Mouse (Mus musculus) CH12.LX (cell line): Measurements from ENCODE around the gene Chrm5.
A peak's percentile ranks its signal among the peaks of the same experiment; 100 is the strongest.

Experiments used
- BHLHE40 ChIP-seq: IDR thresholded peaks from 2 replicates; pipeline ENCODE4 v1.6.1; 2011; ENCODE audit warnings: mild to moderate bottlenecking, low read depth, low read length, improper control_type of control experiment
- CTCF ChIP-seq, 2 experiments: IDR thresholded peaks in 1 of 2; conservative IDR thresholded peaks in 1 of 2; 2 replicates each; pipeline ENCODE4 v1.5.1; 2011 to 2012; ENCODE audit warnings: low read depth in 2 of 2, low read length in 2 of 2, improper control_type of control experiment in 1 of 2, inconsistent platforms in 1 of 2, mild to moderate bottlenecking in 1 of 2, moderate library complexity in 1 of 2
- E2F4 ChIP-seq: IDR thresholded peaks from 2 replicates; pipeline ENCODE4 v1.6.1; 2011; ENCODE audit warnings: low read depth, low read length, improper control_type of control experiment; ENCODE audit not compliant: insufficient replicate concordance
- EP300 ChIP-seq: IDR thresholded peaks from 2 replicates; pipeline ENCODE4 v1.6.1; 2011; ENCODE audit warnings: low read length, improper control_type of control experiment
- ETS1 ChIP-seq: conservative IDR thresholded peaks from 2 replicates; pipeline ENCODE4 v1.6.1; 2012; ENCODE audit warnings: low read depth, mild to moderate bottlenecking, inconsistent platforms, low read length, improper control_type of control experiment, moderate library complexity
- HCFC1 ChIP-seq: IDR thresholded peaks from 2 replicates; pipeline ENCODE4 v1.6.1; 2012; ENCODE audit warnings: low read depth, mild to moderate bottlenecking, inconsistent platforms, low read length, improper control_type of control experiment
- POLR2A ChIP-seq: IDR thresholded peaks from 2 replicates; pipeline ENCODE4 v1.6.1; 2011; ENCODE audit warnings: low read depth, mild to moderate bottlenecking, improper control_type of control experiment, low read length
- POLR2AphosphoS2 ChIP-seq: IDR thresholded peaks from 2 replicates; pipeline ENCODE4 v1.6.1; 2011; ENCODE audit warnings: low read depth, low read length, improper control_type of control experiment
- SIN3A ChIP-seq: IDR thresholded peaks from 2 replicates; pipeline ENCODE4 v1.6.1; 2012; ENCODE audit warnings: low read length, improper control_type of control experiment, inconsistent platforms
- TCF12 ChIP-seq: IDR thresholded peaks from 2 replicates; pipeline ENCODE4 v1.6.1; 2014; ENCODE audit warnings: low read depth, mild to moderate bottlenecking, inconsistent platforms, low read length, improper control_type of control experiment
- UBTF ChIP-seq: IDR thresholded peaks from 2 replicates; pipeline ENCODE4 v1.6.1; 2012; ENCODE audit warnings: low read depth, mild to moderate bottlenecking, inconsistent platforms, low read length, improper control_type of control experiment, moderate library complexity
- USF2 ChIP-seq: conservative IDR thresholded peaks from 2 replicates; pipeline ENCODE4 v1.6.1; 2011; ENCODE audit warnings: low read depth, low read length, improper control_type of control experiment
- ZNF384 ChIP-seq: IDR thresholded peaks from 2 replicates; pipeline ENCODE4 v1.6.1; 2012; ENCODE audit warnings: low read depth, low read length, improper control_type of control experiment, inconsistent platforms

DNA sequence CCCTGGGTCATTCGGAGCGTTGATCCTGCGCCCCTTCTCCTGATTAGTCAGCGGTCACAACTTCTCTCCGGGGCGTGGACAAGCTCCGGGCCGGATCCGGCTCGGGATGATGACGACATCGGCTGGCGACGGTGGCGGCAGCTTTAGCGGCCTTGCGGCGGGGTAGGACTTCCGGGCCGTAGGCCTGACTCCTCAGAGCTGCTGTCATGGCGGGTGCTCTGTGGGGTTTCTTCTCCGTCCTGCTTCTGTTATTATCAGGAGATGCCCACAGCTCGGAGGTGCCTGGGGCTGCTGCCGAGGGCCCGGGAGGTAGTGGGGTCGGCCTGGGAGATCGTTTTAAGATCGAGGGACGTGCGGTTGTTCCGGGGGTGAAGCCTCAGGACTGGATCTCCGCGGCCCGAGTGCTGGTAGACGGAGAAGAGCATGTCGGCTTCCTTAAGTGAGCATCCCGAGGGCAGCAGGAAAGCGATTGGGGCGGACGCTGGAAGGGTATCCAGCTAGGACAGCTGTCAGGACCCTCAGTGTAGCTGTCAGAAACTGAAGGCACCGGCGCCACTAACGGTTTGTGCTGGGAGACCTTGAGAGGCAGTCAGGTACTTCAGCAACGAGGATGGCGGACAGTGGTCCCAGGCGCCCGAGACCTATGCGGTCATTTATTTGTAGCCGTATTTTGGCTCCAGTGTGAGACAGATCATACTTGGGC, 25.6 kb downstream of the Chrm5 start, which contains the start of gene Emc7:
- TF ChIP-seq EP300: no peak
- no peak for TF ChIP-seq CTCF (conservative IDR thresholded peaks at IDR 0.05 in 1 of 2, IDR thresholded peaks at IDR 0.05 in 1 of 2; ENCODE audit: low read depth in 2 of 2, low read length in 2 of 2)
- no peak for TF ChIP-seq ZNF384
- no peak; the same call in 1 of the 2 replicates for TF ChIP-seq BHLHE40
- TF ChIP-seq HCFC1: peak; percentile 97
- peak; percentile 95 for TF ChIP-seq SIN3A
- TF ChIP-seq TCF12: peak; percentile 92
- TF ChIP-seq POLR2A: peak; percentile 97
- 0 out of 2 replicates have a peak, but pooled peaks have one; percentile 77 for TF ChIP-seq E2F4
- TF ChIP-seq USF2: no peak
- TF ChIP-seq POLR2AphosphoS2: peak; percentile 79
- peak; percentile 43; the same call in 1 of the 2 replicates for TF ChIP-seq ETS1
- no peak for TF ChIP-seq UBTF
